Mouse (Mus musculus) kidney, adult 2 months (tissue): ENCODE measurements around the gene Tshz2.

Experiments
- CTCF ChIP-seq: fragments of 200-500 bp; conservative IDR thresholded peaks from 2 replicates; pipeline ENCODE4 v1.5.1; 2011; ENCODE audit warnings: low read depth, mild to moderate bottlenecking, control low read depth, low read length, moderate library complexity, mixed read lengths; ENCODE audit not compliant: insufficient read depth, insufficient read length
- POLR2A ChIP-seq: fragments of 200-500 bp; IDR thresholded peaks from one replicate; pipeline ENCODE4 v1.6.1; 2011; ENCODE audit warnings: low read depth, low read length, control low read depth

DNA sequence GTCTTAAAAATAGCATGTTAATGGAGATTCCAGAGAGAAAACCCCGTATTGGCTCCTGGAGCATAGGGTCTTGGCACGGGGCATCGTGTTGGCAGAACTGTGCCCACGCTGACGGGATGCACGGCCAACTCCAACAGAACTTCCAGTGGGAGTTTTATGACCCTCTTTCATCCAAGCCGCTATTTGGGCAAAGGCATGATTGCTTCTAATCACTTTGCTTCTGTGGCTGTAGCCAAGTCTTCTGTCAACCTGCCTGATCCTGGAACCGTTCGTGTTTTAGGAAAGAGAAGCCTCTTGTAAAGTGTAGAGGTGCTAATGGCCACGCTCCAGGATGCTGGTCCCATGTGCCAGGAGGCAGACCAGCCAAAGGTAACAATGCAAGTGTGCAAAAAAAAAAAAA, 350.1 kb downstream of the Tshz2 start:
- no peak for TF ChIP-seq POLR2A
- TF ChIP-seq CTCF, result no peak
